Mouse (Mus musculus) forebrain, embryonic 11.5 days (tissue): Measurements from ENCODE around the gene Corin. TPM values are rescaled to one million over a fixed set of nuclear protein-coding genes. Genes with fewer than 3 reads are reported as not detected.

Source experiments
- ATAC-seq: fragments of 200-750 bp; cut with Nextera tagmentation; replicated peaks from 2 replicates; pipeline ENCODE4 v1.8.0; 2017; ENCODE audit warnings: moderate TSS enrichment; ENCODE audit not compliant: low FRiP score
- DNase-seq: peaks from one replicate; pipeline ENCODE4 v3.0.0-alpha.2; 2017; ENCODE audit warnings: low spot score
- H3K27ac ChIP-seq: fragments of 300-500 bp; sonication (generic); 2 replicates; pipeline ENCODE4 v1.5.1; 2014; ENCODE audit warnings: low read depth, low read length
- H3K27me3 ChIP-seq: fragments of 300-500 bp; sonication (generic); 2 replicates; pipeline ENCODE4 v1.6.1; 2014; ENCODE audit warnings: mild to moderate bottlenecking, low read length, mixed read lengths; ENCODE audit not compliant: control insufficient read depth, insufficient read depth
- H3K36me3 ChIP-seq: fragments of 300-500 bp; sonication (generic); 2 replicates; pipeline ENCODE4 v1.6.1; 2014; ENCODE audit warnings: mild to moderate bottlenecking, low read length, moderate library complexity, mixed read lengths; ENCODE audit not compliant: control insufficient read depth, insufficient read depth
- H3K4me1 ChIP-seq: fragments of 300-500 bp; sonication (generic); replicated peaks from 2 replicates; pipeline ENCODE4 v1.6.1; 2014; ENCODE audit warnings: low read length, mixed read lengths; ENCODE audit not compliant: control insufficient read depth, insufficient read depth
- H3K4me2 ChIP-seq: fragments of 300-500 bp; sonication (generic); 2 replicates; pipeline ENCODE4 v1.6.1; 2014; ENCODE audit warnings: low read depth, mild to moderate bottlenecking, low read length, moderate library complexity, mixed read lengths; ENCODE audit not compliant: severe bottlenecking
- H3K4me3 ChIP-seq: fragments of 300-500 bp; sonication (generic); 2 replicates; pipeline ENCODE4 v1.5.1; 2014; ENCODE audit warnings: low read depth, low read length
- H3K9ac ChIP-seq: fragments of 300-500 bp; sonication (generic); 2 replicates; pipeline ENCODE4 v1.6.1; 2014; ENCODE audit warnings: low read length
- H3K9me3 ChIP-seq: fragments of 300-500 bp; sonication (generic); 2 replicates; pipeline ENCODE4 v1.6.1; 2016; ENCODE audit warnings: low read length, mixed read lengths; ENCODE audit not compliant: control insufficient read depth
- WGBS: fragments of 180-500 bp; shearing (Covaris S2); extraction: QIAGEN DNeasy Blood & Tissue Kit; methylation state at CpG from one replicate; pipeline ENCODE4 v1.1.7; 2014; 5-methylcytosine and 5-hydroxymethylcytosine counted together
- polyA plus RNA-seq: library from polyadenylated mRNA; unstranded; fragments of >200 nt; fragmentation: Nextera tagmentation; extraction: Ambion mirVana; gene quantifications from 2 replicates; pipeline ENCODE4 v1.2.1, GENCODE M21; 2014

The Corin gene
- polyA plus RNA-seq, 1 experiment from 2014 or later = 2.0 TPM

DNA sequence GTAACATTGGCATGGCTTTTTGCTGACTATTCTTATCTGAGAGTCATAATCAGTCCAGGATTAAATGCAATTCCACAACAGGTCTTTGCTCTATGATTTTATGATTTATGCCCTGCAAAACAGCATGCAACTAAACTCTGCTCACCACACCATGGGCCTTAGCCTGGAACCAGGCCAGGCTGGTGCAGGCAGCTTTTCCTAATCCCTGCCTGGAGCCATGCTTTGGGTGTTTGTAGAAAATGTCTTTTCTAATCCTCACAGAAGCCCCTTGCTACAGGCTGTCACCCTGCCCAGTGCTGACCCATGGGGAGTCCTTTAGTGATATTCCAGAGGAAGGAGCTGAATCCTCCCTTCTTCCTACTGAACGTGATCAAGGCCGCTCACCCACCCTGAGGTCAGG lies 173.1 kb downstream of the Corin start:
- ATAC-seq (no peak), DNase-seq (no peak)
- H3K27ac ChIP-seq = no peak overlapping the region
- no peak overlapping the region for H3K4me2 ChIP-seq
- H3K4me1 ChIP-seq = no peaks in the 10 kb centered on the region
- no peaks in the 10 kb centered on the region for H3K9me3 ChIP-seq
- no peaks in the 10 kb centered on the region for H3K36me3 ChIP-seq
- no peak overlapping the region for H3K9ac ChIP-seq
- H3K27me3 ChIP-seq = no peaks in the 10 kb centered on the region
- 74% methylated on average over 2 of the region's 2 CpGs for WGBS
- no peak overlapping the region for H3K4me3 ChIP-seq

DNA sequence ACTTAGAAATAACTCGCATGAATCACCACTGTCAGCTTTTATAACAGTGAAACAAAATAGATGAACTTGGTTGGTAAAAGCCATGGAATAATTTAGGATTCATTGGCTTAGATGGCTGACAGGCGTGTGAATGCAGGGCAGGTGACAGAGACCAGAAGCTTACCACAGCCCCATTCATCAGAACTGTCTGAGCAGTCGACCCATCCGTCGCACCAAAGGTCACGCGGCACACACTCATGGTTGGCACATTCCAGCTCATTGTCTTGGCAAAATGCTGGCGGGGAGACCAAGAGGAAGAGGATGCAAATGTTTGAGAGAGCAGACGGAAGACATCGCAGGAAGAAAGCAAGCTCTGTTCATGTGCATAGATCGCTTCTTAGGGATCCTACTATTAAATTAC lies 173.6 kb downstream of the Corin start:
- no peak overlapping the region for H3K9ac ChIP-seq
- no peak overlapping the region for H3K4me2 ChIP-seq
- H3K9me3 ChIP-seq = no peaks in the 10 kb centered on the region
- no peak overlapping the region for H3K27ac ChIP-seq
- no peaks in the 10 kb centered on the region for H3K4me1 ChIP-seq
- no peak for DNase-seq
- no peaks in the 10 kb centered on the region for H3K27me3 ChIP-seq
- ATAC-seq = no peak
- 81% methylated on average over 11 of the region's 11 CpGs for WGBS
- H3K4me3 ChIP-seq = no peak overlapping the region
- H3K36me3 ChIP-seq = no peaks in the 10 kb centered on the region

DNA sequence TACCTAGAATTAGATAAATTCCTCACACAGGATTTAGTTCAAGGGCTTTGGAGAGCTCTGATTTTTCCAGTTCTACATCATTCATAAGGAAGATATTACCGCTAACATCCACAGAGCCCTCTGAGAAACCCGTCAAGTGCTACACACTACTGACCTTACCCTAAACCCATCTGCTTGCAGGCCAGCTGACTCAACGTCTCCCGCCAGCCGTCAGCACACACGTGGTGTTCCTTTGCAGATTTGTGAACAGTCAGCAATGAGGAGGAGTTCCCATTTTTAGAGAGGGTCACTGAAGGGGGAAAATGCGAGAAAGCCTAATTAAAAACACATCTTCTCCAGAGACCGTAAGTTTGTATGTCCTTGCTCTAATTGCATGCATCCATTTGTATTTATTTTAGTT lies 174.8 kb downstream of the Corin start:
- H3K36me3 ChIP-seq = no peaks in the 10 kb centered on the region
- no peaks in the 10 kb centered on the region for H3K4me1 ChIP-seq
- H3K27me3 ChIP-seq = no peaks in the 10 kb centered on the region
- H3K27ac ChIP-seq = no peak overlapping the region
- no peak overlapping the region for H3K4me3 ChIP-seq
- H3K9ac ChIP-seq = no peak overlapping the region
- no peaks in the 10 kb centered on the region for H3K9me3 ChIP-seq
- no peak overlapping the region for H3K4me2 ChIP-seq
- 54% methylated on average over 8 of the region's 8 CpGs for WGBS
- DNase-seq (no peak), ATAC-seq (no peak)

DNA sequence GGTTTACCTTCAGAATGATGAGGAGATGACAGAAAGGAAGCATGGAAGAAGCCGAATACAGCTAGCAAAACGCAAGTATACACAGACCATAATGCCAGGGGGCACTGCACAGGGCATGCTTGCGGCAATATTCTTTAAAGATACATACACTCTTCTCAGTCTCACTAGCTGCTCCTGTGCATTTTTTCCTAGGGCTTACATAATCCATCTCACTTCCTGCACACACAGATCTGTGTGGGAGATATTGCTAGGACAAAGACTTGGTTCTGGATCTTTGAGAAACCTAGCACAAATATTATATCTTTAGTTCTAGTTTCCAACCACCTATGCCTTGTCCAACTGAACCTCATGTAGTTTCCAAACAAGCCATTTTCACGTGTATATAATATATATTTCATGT lies 189.0 kb downstream of the Corin start:
- H3K27ac ChIP-seq = no peak overlapping the region
- no peak overlapping the region for H3K9ac ChIP-seq
- DNase-seq = no peak
- no peaks in the 10 kb centered on the region for H3K9me3 ChIP-seq
- no peaks in the 10 kb centered on the region for H3K27me3 ChIP-seq
- H3K4me3 ChIP-seq = no peak overlapping the region
- no peaks in the 10 kb centered on the region for H3K36me3 ChIP-seq
- ATAC-seq = no peak
- WGBS = 83% methylated on average over 4 of the region's 4 CpGs
- H3K4me2 ChIP-seq = no peak overlapping the region
- no peaks in the 10 kb centered on the region for H3K4me1 ChIP-seq

DNA sequence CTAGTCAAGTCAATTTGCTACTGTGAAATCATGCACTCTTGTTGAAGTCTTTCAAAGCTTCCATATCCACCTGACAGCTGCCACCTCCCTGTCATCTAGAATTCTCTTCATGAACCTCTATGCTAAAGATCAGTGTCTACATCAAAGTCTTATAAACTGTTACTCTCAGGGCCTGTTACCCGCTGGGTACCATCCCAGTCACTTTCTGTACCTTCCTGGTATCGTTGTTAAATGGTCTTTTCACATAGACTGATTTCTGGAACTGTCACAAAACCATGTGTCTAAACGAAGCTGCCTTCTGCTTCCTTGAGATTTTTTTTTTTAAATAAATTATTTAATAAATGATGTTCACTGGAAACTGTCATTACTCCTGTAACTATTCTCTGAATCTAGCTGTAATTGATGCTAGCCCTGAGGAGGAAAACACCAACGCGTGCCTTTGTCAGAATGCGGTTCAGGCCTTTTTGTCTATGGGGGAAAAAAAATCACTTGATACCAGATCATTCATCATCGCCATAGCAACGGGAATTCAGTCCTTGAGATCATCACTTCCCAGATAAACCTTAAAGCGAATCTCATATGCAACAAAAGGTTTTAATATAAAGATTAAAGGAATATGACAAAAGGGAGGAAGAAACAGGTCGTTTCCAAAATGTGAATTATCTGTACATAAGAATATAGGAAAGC lies 205.7 kb downstream of the Corin start:
- no peak for DNase-seq
- ATAC-seq = no peak
- 79% methylated on average over 10 of the region's 10 CpGs for WGBS

DNA sequence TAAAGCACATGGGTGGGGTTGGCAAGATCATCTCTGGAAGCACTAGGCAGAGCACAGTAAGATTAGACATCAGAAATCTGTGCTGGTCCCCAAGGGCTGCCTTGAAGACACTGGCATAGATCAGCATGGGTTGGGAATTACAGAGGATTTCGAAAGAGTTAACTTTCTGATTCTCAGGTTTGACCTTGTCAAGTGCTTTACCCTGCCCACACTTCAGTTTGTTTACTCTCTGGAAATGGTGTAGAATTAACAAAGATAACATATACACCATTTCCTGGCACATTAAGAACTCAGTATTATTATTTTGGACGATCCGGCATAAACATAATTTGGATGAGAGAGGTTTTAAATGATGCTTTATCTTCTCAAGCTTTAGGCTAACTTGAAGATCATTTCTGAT lies 219.2 kb downstream of the Corin start:
- no peak for DNase-seq

More for the DNA sequence above, 205.7 kb downstream of the Corin start:
- Histone ChIP-seq H3K36me3 (no peaks in the 10 kb centered on the region), H3K27me3 (no peaks in the 10 kb centered on the region), H3K4me1 (no peaks in the 10 kb centered on the region), H3K4me3 (no peak overlapping the region), H3K9ac (no peak overlapping the region), H3K4me2 (no peak overlapping the region), H3K9me3 (no peaks in the 10 kb centered on the region), H3K27ac (no peak overlapping the region)

DNA sequence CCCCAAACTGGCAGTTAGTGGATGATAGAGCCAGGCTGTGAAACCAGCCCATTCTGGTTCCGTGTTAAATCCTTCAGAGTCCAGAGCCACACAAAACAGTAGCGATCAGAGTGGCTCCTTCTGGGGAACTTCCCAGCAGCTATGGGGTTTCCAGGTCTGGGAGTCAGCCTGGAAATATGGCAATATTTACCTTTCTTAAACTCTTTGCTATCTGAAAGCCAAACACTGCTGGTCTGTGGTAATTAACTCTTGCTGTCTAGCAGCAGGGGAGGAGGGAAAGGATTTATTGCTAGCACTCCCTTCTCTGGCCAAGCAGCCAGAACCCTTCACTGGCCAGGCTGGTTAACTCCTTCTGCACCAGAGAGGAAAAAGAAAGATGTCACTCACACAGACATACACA lies 221.4 kb downstream of the Corin start:
- H3K9ac ChIP-seq = no peak overlapping the region
- no peak overlapping the region for H3K27ac ChIP-seq
- 27% methylated on average over 2 of the region's 2 CpGs for WGBS
- no peak for ATAC-seq
- H3K4me1 ChIP-seq = no peaks in the 10 kb centered on the region
- no peaks in the 10 kb centered on the region for H3K27me3 ChIP-seq
- no peaks in the 10 kb centered on the region for H3K9me3 ChIP-seq
- H3K4me3 ChIP-seq = no peak overlapping the region
- no peak overlapping the region for H3K4me2 ChIP-seq
- DNase-seq = no peak
- H3K36me3 ChIP-seq = no peaks in the 10 kb centered on the region

More for the DNA sequence above, 219.2 kb downstream of the Corin start:
- H3K27ac ChIP-seq = no peak overlapping the region
- H3K4me2 ChIP-seq = no peak overlapping the region
- no peaks in the 10 kb centered on the region for H3K9me3 ChIP-seq
- H3K4me1 ChIP-seq = no peaks in the 10 kb centered on the region
- H3K9ac ChIP-seq = no peak overlapping the region
- 89% methylated on average over 3 of the region's 3 CpGs for WGBS
- H3K4me3 ChIP-seq = no peak overlapping the region
- no peak for ATAC-seq
- H3K27me3 ChIP-seq = no peaks in the 10 kb centered on the region
- no peaks in the 10 kb centered on the region for H3K36me3 ChIP-seq

DNA sequence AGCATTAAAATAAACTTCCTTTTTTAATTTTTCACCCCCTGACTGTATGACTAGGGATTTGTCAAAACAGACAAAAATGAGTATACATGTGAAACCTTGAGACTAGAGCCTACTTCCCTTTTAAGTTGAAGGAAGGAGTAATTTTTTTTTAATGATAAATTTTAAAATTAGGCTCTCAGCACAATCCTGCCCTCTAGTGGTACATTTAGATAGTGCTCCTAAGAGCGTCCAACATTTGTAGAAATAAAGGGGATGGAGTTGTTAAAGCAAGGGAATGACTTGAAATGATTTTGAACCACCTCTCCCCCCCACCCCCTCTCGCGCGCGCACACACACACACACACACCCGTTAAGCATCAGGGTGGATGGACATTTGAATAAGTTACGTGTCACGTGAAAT lies 234.6 kb downstream of the Corin start:
- no peaks in the 10 kb centered on the region for H3K36me3 ChIP-seq
- no peak; the same call in none of the 2 replicates for ATAC-seq
- WGBS = 52% methylated on average over 8 of the region's 8 CpGs
- H3K4me2 ChIP-seq = no peak overlapping the region
- H3K4me1 ChIP-seq = no peaks in the 10 kb centered on the region
- H3K9ac ChIP-seq = no peak overlapping the region
- H3K4me3 ChIP-seq = no peak overlapping the region
- no peaks in the 10 kb centered on the region for H3K9me3 ChIP-seq
- no peak overlapping the region for H3K27ac ChIP-seq
- no peak for DNase-seq
- no peaks in the 10 kb centered on the region for H3K27me3 ChIP-seq

DNA sequence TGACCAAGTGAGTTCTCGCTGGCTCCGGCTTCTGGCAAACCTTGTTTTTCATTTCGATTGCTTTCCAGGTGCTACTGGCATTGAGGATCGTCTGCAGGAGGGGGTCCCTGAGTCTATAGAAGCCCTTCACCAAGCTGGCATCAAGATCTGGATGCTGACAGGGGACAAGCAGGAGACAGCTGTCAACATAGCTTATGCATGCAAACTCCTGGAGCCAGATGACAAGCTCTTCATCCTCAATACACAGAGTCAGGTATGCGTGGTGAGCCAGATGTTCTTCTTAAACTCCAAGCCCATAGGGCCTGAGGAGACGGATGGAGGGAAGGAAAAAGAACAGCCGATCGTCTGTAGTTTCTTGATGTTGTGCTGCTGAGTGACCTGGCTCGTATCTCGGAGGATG lies 235.1 kb downstream of the Corin start:
- H3K4me3 ChIP-seq = no peak overlapping the region
- H3K27ac ChIP-seq = no peak overlapping the region
- ATAC-seq (no peak), DNase-seq (no peak)
- no peaks in the 10 kb centered on the region for H3K4me1 ChIP-seq
- no peaks in the 10 kb centered on the region for H3K9me3 ChIP-seq
- 87% methylated on average over 10 of the region's 10 CpGs for WGBS
- no peaks in the 10 kb centered on the region for H3K27me3 ChIP-seq
- H3K9ac ChIP-seq = no peak overlapping the region
- no peaks in the 10 kb centered on the region for H3K36me3 ChIP-seq
- no peak overlapping the region for H3K4me2 ChIP-seq
